Mouse (Mus musculus): ENCODE results near the gene Ddhd1.

DNA sequence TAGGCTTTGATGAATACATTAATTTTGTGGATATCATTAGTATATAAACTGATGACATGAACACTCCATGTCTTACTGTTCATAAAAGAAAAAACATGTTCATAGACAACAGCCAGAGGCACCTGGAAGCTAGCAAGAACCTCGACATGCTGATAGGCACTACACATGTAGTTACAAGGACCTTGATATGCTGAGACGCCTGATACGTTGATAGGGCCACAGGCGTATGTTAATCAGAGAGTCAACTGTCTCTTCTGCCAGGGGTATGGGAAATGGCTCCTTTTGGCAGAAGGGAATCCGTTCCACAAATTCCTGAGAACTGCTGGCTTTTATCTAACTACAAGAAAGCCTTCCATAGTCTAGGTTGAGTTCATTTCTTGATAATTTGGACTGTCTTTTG lies 27.4 kb downstream of the Ddhd1 start:
- no peak for TF ChIP-seq EP300 (optimal IDR thresholded peaks at IDR 0.05)
- TF ChIP-seq CTCF (IDR thresholded peaks at IDR 0.05; ENCODE audit: low read depth), result no peak

Data from stomach, postnatal 0 days (tissue).